Mouse (Mus musculus): ENCODE data around the gene Itprid2.
A peak's percentile ranks its signal among the peaks of the same experiment; 100 is the strongest.
"Not testable (repeated sequence)": the region's sequence is repeated elsewhere in the genome, so short reads cannot be mapped to it uniquely, and the experiment has no call there.

Gene Itprid2

GRCm38 (mm10) chr2:79634528-79635400 lies at the start of gene Itprid2:
Itprid2 (plus strand) TSS chr2:79635352.
- DNase-seq (ENCODE audit: low spot score), result peak; percentile 89

- DNase-seq (ENCODE audit: low spot score), result no peak
Observed at GRCm38 (mm10) chr2:79596177-79596576, 39.0 kb upstream of the Itprid2 start.

- DNase-seq (ENCODE audit: low spot score), result no peak
Observed at GRCm38 (mm10) chr2:79597090-79597489, 38.1 kb upstream of the Itprid2 start.

- DNase-seq (ENCODE audit: low spot score), result not testable (repeated sequence)
Observed at GRCm38 (mm10) chr2:79601109-79601508, 34.0 kb upstream of the Itprid2 start.

GRCm38 (mm10) chr2:79601691-79602116 lies 33.4 kb upstream of the Itprid2 start:
- no peak for DNase-seq (ENCODE audit: low spot score)

- DNase-seq (ENCODE audit: low spot score), result no peak
Observed at GRCm38 (mm10) chr2:79602306-79602705, 32.8 kb upstream of the Itprid2 start.

- DNase-seq (ENCODE audit: low spot score), result no peak
Observed at GRCm38 (mm10) chr2:79603363-79603762, 31.8 kb upstream of the Itprid2 start.

- no peak for DNase-seq (ENCODE audit: low spot score)
Observed at GRCm38 (mm10) chr2:79606033-79606432, 29.1 kb upstream of the Itprid2 start.

GRCm38 (mm10) chr2:79607181-79607580 lies 28.0 kb upstream of the Itprid2 start:
- no peak for DNase-seq (ENCODE audit: low spot score)

GRCm38 (mm10) chr2:79608301-79609074 lies 26.7 kb upstream of the Itprid2 start:
- no peak for DNase-seq (ENCODE audit: low spot score)

GRCm38 (mm10) chr2:79610894-79611293 lies 24.3 kb upstream of the Itprid2 start:
- no peak for DNase-seq (ENCODE audit: low spot score)

- no peak for DNase-seq (ENCODE audit: low spot score)
Observed at GRCm38 (mm10) chr2:79618145-79618544, 17.0 kb upstream of the Itprid2 start.

GRCm38 (mm10) chr2:79618614-79619568 lies 16.3 kb upstream of the Itprid2 start:
- no peak for DNase-seq (ENCODE audit: low spot score)

GRCm38 (mm10) chr2:79623256-79623655 lies 11.9 kb upstream of the Itprid2 start:
- no peak for DNase-seq (ENCODE audit: low spot score)

- no peak for DNase-seq (ENCODE audit: low spot score)
Observed at GRCm38 (mm10) chr2:79627624-79628023, 7.5 kb upstream of the Itprid2 start.

GRCm38 (mm10) chr2:79630231-79630630 lies 4.9 kb upstream of the Itprid2 start:
- no peak for DNase-seq (ENCODE audit: low spot score)

GRCm38 (mm10) chr2:79635426-79636291 lies 507 bp downstream of the Itprid2 start:
- DNase-seq (ENCODE audit: low spot score), result no peak

- no peak for DNase-seq (ENCODE audit: low spot score)
Observed at GRCm38 (mm10) chr2:79638924-79639323, 3.8 kb downstream of the Itprid2 start.

GRCm38 (mm10) chr2:79646237-79646688 lies 11.1 kb downstream of the Itprid2 start:
- no peak for DNase-seq (ENCODE audit: low spot score)

- no peak for DNase-seq (ENCODE audit: low spot score)
Observed at GRCm38 (mm10) chr2:79647094-79647493, 11.9 kb downstream of the Itprid2 start.

- no peak for DNase-seq (ENCODE audit: low spot score)
Observed at GRCm38 (mm10) chr2:79647728-79648127, 12.6 kb downstream of the Itprid2 start.
